Mouse (Mus musculus) brain, adult 2 months (tissue): ENCODE data around the gene 4930402H24Rik.

Experiments used
- DNase-seq: peaks from one replicate; pipeline ENCODE4 v3.0.0; 2011; ENCODE audit warnings: low read depth, low spot score

Gene 4930402H24Rik

GRCm38 (mm10) chr2:130664102-130664701 lies 242.0 kb downstream of the 4930402H24Rik start, which contains the start of gene Ddrgk1:
Ddrgk1 (minus strand) TSS chr2:130664659.
- DNase-seq = peak; percentile 99

GRCm38 (mm10) chr2:130663342-130663741 lies 242.9 kb downstream of the 4930402H24Rik start:
- DNase-seq = no peak

GRCm38 (mm10) chr2:130658530-130658929 lies 247.7 kb downstream of the 4930402H24Rik start:
- DNase-seq = peak; percentile 66

- DNase-seq = peak; percentile 95
These were observed 248.7 kb downstream of the 4930402H24Rik start for GRCm38 (mm10) chr2:130657541-130657940.

- DNase-seq = peak; percentile 92
These were observed 249.7 kb downstream of the 4930402H24Rik start for GRCm38 (mm10) chr2:130656536-130656935.
